Mouse (Mus musculus) embryonic fibroblast, embryonic 13.5 days (primary cell): ENCODE results near the gene Kptn.

Experiments used
- CTCF ChIP-seq: IDR thresholded peaks from 2 replicates; pipeline ENCODE4 v1.5.1; 2011; ENCODE audit warnings: mild to moderate bottlenecking, control low read depth, low read length, moderate library complexity, borderline replicate concordance; ENCODE audit not compliant: insufficient read depth
- POLR2A ChIP-seq: IDR thresholded peaks from 2 replicates; pipeline ENCODE4 v1.6.1; 2011; ENCODE audit warnings: low read depth, mild to moderate bottlenecking, control low read depth, low read length, moderate library complexity

- no peak for TF ChIP-seq POLR2A
- no peak for TF ChIP-seq CTCF
Measured at GRCm38 (mm10) chr7:16102686-16103226, 16.9 kb upstream of the Kptn start.
